11 mouse cellular contexts compared by ENCODE assay signal in the genomic region with DNA sequence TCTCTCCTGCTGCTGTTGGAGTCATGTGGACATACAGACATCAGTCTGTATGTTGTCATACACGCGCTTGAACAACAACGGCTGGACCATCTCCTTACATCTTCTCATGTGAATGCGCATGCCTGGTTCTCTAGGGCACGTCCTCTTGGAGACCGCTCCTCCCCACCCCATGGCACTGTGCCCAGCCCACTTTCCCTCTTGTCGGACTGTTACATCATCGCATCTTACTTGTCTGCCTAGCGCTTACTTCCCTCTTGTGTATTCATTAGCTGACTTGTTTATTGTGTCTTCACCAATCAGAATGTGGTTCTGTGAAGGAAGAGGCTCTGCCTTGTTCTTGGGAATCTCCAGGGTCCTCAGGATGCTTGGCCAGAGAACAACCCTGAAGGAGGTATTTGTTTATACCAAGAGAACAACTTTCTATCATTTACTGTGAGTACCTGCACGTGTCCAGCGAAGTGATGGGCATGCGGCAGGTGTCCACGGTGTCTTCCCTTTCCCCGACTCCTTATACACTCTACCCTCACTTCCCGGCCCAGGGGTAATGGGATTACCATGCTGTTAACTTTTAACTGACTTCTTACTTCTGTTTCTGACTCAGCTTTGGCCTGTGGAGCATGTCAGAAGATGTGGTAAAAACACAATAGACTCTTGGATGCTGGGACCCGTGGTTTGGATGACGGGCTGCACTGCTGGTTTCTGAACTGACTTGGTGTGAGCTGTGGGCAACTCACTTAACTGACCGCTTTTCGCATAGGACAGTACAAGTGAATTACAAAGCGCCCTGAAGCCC.
A peak's percentile ranks its signal among the peaks of the same experiment; 100 is the strongest.
DNase-seq lines count a peak whose midpoint lies in the region; ATAC-seq and TF ChIP-seq lines count a peak whose summit lies in the region.
"Had no signal": no experiment of that assay in that cellular context is flagged by ENCODE, and none has a peak within 500 bp of the region (broad histone marks: within the 10 kb centered on the region; RNA-seq: fewer than 3 reads in every experiment).

No protein-coding gene starts in this region.

- H3K9ac ChIP-seq in hindbrain, postnatal 0 days (replicated peaks; ENCODE audit: low read length), result no peak overlapping the region
- no peak overlapping the region for H3K9ac ChIP-seq in hindbrain, embryonic 12.5 days
- H3K9ac ChIP-seq in lung, embryonic 14.5 days, result no peak overlapping the region
- H3K9ac ChIP-seq in intestine, embryonic 15.5 days, result no peak overlapping the region
- H3K9ac ChIP-seq in hindbrain, embryonic 11.5 days (ENCODE audit: low read depth, low read length), result no peak overlapping the region
- H3K9ac ChIP-seq in midbrain, embryonic 15.5 days, result no peak overlapping the region

- no peaks in the 10 kb centered on the region for H3K9me3 ChIP-seq in hindbrain, postnatal 0 days (ENCODE audit: low read length)
- peaks cover 4% of the 10 kb centered on the region; the same call in 1 of the 2 replicates for H3K9me3 ChIP-seq in hindbrain, embryonic 12.5 days (replicated peaks)
- no peaks in the 10 kb centered on the region for H3K9me3 ChIP-seq in lung, embryonic 14.5 days (ENCODE audit: low read depth, low read length)
- H3K9me3 ChIP-seq in intestine, embryonic 15.5 days, result no peaks in the 10 kb centered on the region
- H3K9me3 ChIP-seq in hindbrain, embryonic 11.5 days (ENCODE audit: control insufficient read depth, low read length), result no peaks in the 10 kb centered on the region
- no peaks in the 10 kb centered on the region for H3K9me3 ChIP-seq in midbrain, embryonic 15.5 days

- no peaks in the 10 kb centered on the region for H3K4me1 ChIP-seq in hindbrain, postnatal 0 days (ENCODE audit: insufficient read depth, low read length)
- no peaks in the 10 kb centered on the region for H3K4me1 ChIP-seq in hindbrain, embryonic 12.5 days
- no peaks in the 10 kb centered on the region for H3K4me1 ChIP-seq in lung, embryonic 14.5 days (ENCODE audit: insufficient read depth)
- H3K4me1 ChIP-seq in intestine, embryonic 15.5 days (replicated peaks), result no peaks in the 10 kb centered on the region
- H3K4me1 ChIP-seq in hindbrain, embryonic 11.5 days (replicated peaks; ENCODE audit: control insufficient read depth, insufficient read depth, low read length), result no peaks in the 10 kb centered on the region
- no peaks in the 10 kb centered on the region for H3K4me1 ChIP-seq in midbrain, embryonic 15.5 days

- no peak overlapping the region for H3K27ac ChIP-seq in hindbrain, postnatal 0 days
- no peak overlapping the region for H3K27ac ChIP-seq in hindbrain, embryonic 12.5 days
- H3K27ac ChIP-seq in lung, embryonic 14.5 days (ENCODE audit: low read depth), result no peak overlapping the region
- H3K27ac ChIP-seq in intestine, embryonic 15.5 days, result no peak overlapping the region
- H3K27ac ChIP-seq in hindbrain, embryonic 11.5 days (ENCODE audit: low read depth, low read length), result no peak overlapping the region
- no peak overlapping the region for H3K27ac ChIP-seq in midbrain, embryonic 15.5 days
- H3K27ac ChIP-seq: layer of hippocampus, adult 2 months had no signal

- peak overlapping the region; percentile 32 for H3K4me2 ChIP-seq in hindbrain, postnatal 0 days (ENCODE audit: low read depth, low read length)
- H3K4me2 ChIP-seq in hindbrain, embryonic 12.5 days (replicated peaks), result no peak overlapping the region
- no peak overlapping the region for H3K4me2 ChIP-seq in lung, embryonic 14.5 days
- no peak overlapping the region for H3K4me2 ChIP-seq in intestine, embryonic 15.5 days (replicated peaks)
- no peak overlapping the region for H3K4me2 ChIP-seq in hindbrain, embryonic 11.5 days (replicated peaks; ENCODE audit: low read depth, low read length)
- H3K4me2 ChIP-seq in midbrain, embryonic 15.5 days, result no peak overlapping the region

- peak; percentile 41 for DNase-seq in hindbrain, postnatal 0 days (ENCODE audit: low spot score)
- DNase-seq in adrenal gland, postnatal 25 days, result peak; percentile 25
- peak; percentile 16 for DNase-seq in heart, adult 8-10 months (ENCODE audit: low spot score)
- peak; percentile 68 for DNase-seq in lung, embryonic 14.5 days
- no peak for DNase-seq in hindbrain, embryonic 11.5 days (ENCODE audit: low spot score)

- no peaks in the 10 kb centered on the region for H3K27me3 ChIP-seq in hindbrain, postnatal 0 days (ENCODE audit: insufficient read depth, low read length)
- no peaks in the 10 kb centered on the region for H3K27me3 ChIP-seq in hindbrain, embryonic 12.5 days
- H3K27me3 ChIP-seq in lung, embryonic 14.5 days (ENCODE audit: insufficient read depth, low read length), result no peaks in the 10 kb centered on the region
- no peaks in the 10 kb centered on the region for H3K27me3 ChIP-seq in intestine, embryonic 15.5 days (replicated peaks)
- H3K27me3 ChIP-seq in hindbrain, embryonic 11.5 days (ENCODE audit: control insufficient read depth, insufficient read depth, low read length), result no peaks in the 10 kb centered on the region
- H3K27me3 ChIP-seq in midbrain, embryonic 15.5 days (replicated peaks), result no peaks in the 10 kb centered on the region

- no peak overlapping the region for H3K4me3 ChIP-seq in hindbrain, postnatal 0 days (ENCODE audit: low read length)
- H3K4me3 ChIP-seq in hindbrain, embryonic 12.5 days, result no peak overlapping the region
- no peak overlapping the region for H3K4me3 ChIP-seq in lung, embryonic 14.5 days (ENCODE audit: low read depth, low read length)
- H3K4me3 ChIP-seq in intestine, embryonic 15.5 days (replicated peaks), result no peak overlapping the region
- H3K4me3 ChIP-seq in hindbrain, embryonic 11.5 days (ENCODE audit: low read depth, low read length), result no peak overlapping the region
- H3K4me3 ChIP-seq in midbrain, embryonic 15.5 days, result no peak overlapping the region
- H3K4me3 ChIP-seq: layer of hippocampus, adult 2 months; myocyte had no signal

- H3K36me3 ChIP-seq in hindbrain, postnatal 0 days (ENCODE audit: insufficient read depth, low read length), result no peaks in the 10 kb centered on the region
- H3K36me3 ChIP-seq in hindbrain, embryonic 12.5 days, result no peaks in the 10 kb centered on the region
- H3K36me3 ChIP-seq in lung, embryonic 14.5 days (ENCODE audit: insufficient read depth), result no peaks in the 10 kb centered on the region
- H3K36me3 ChIP-seq in intestine, embryonic 15.5 days, result no peaks in the 10 kb centered on the region
- H3K36me3 ChIP-seq in hindbrain, embryonic 11.5 days (ENCODE audit: control insufficient read depth, insufficient read depth, low read length), result no peaks in the 10 kb centered on the region
- no peaks in the 10 kb centered on the region for H3K36me3 ChIP-seq in midbrain, embryonic 15.5 days (replicated peaks)
- H3K36me3 ChIP-seq: G1E had no signal

- 72% methylated on average over 20 of the region's 20 CpGs for WGBS in hindbrain, postnatal 0 days
- 87% methylated on average over 20 of the region's 20 CpGs for WGBS in hindbrain, embryonic 12.5 days
- WGBS in lung, embryonic 14.5 days, result 77% methylated on average over 20 of the region's 20 CpGs
- 80% methylated on average over 20 of the region's 20 CpGs for WGBS in intestine, embryonic 15.5 days
- WGBS in hindbrain, embryonic 11.5 days, result 85% methylated on average over 20 of the region's 20 CpGs
- 81% methylated on average over 20 of the region's 20 CpGs for WGBS in midbrain, embryonic 15.5 days

- no peak for TF ChIP-seq CTCF in hindbrain, postnatal 0 days (IDR thresholded peaks at IDR 0.05; ENCODE audit: low read depth)
- no peak for TF ChIP-seq CTCF in lung, embryonic 14.5 days (IDR thresholded peaks at IDR 0.05; ENCODE audit: low read depth)

- no peak for ATAC-seq in hindbrain, postnatal 0 days
- ATAC-seq in hindbrain, embryonic 12.5 days (ENCODE audit: low FRiP score), result no peak
- ATAC-seq in lung, embryonic 14.5 days (ENCODE audit: insufficient read depth), result no peak
- no peak for ATAC-seq in intestine, embryonic 15.5 days
- no peak for ATAC-seq in hindbrain, embryonic 11.5 days (ENCODE audit: low FRiP score)
- ATAC-seq in midbrain, embryonic 15.5 days (replicated peaks), result no peak
